Mouse (Mus musculus) ovary, adult 18-20 months (tissue): ENCODE measurements at regions not wholly inside any gene's neighbourhood (a gene's known extent, or its start where the extent isn't known, plus 50 kb on each side); places are given as distances from the start of the nearest gene placed in this dataset.

Source experiments
- DNase-seq: peaks from one replicate; pipeline ENCODE4 v3.0.0; 2022; ENCODE audit warnings: low spot score, mixed read lengths

- DNase-seq, result no peak
Measured at GRCm38 (mm10) chr6:25321446-25321845, 365.3 kb upstream of the Tmem229a start.

GRCm38 (mm10) chr6:25320291-25320844 lies 364.3 kb upstream of the Tmem229a start:
- DNase-seq, result no peak

- no peak for DNase-seq
Measured at GRCm38 (mm10) chr6:25307471-25307870, 351.4 kb upstream of the Tmem229a start.

GRCm38 (mm10) chr6:25304844-25305504 lies 348.9 kb upstream of the Tmem229a start:
- no peak for DNase-seq

- no peak for DNase-seq
Measured at GRCm38 (mm10) chr6:25291613-25292012, 335.5 kb upstream of the Tmem229a start.

- DNase-seq, result no peak
Measured at GRCm38 (mm10) chr6:25287591-25287990, 331.5 kb upstream of the Tmem229a start.

GRCm38 (mm10) chr6:25286313-25286712 lies 330.2 kb upstream of the Tmem229a start:
- DNase-seq, result no peak

GRCm38 (mm10) chr6:25278509-25278908 lies 322.4 kb upstream of the Tmem229a start:
- no peak for DNase-seq

- no peak for DNase-seq
Measured at GRCm38 (mm10) chr6:25277703-25278447, 321.8 kb upstream of the Tmem229a start.

- peak; percentile 13 for DNase-seq
Measured at GRCm38 (mm10) chr6:25276221-25276620, 320.1 kb upstream of the Tmem229a start.

- no peak for DNase-seq
Measured at GRCm38 (mm10) chr6:25260559-25260958, 304.5 kb upstream of the Tmem229a start.

- no peak for DNase-seq
Measured at GRCm38 (mm10) chr6:25255762-25256161, 299.7 kb upstream of the Tmem229a start.

GRCm38 (mm10) chr6:25237021-25237420 lies 280.9 kb upstream of the Tmem229a start:
- DNase-seq, result no peak

GRCm38 (mm10) chr6:25236616-25237015 lies 280.5 kb upstream of the Tmem229a start:
- no peak for DNase-seq
